ENCODE assay signal across 8 mouse cellular contexts in genomic region chr17:83197361-83197923, GRCm38 (mm10). TPM values are rescaled to one million over a fixed set of nuclear protein-coding genes. Genes with fewer than 3 reads are reported as not detected.
DNase-seq lines count a peak whose midpoint lies in the region; ATAC-seq and TF ChIP-seq lines count a peak whose summit lies in the region.
"Had no signal": no experiment of that assay in that cellular context is flagged by ENCODE, and none has a peak within 500 bp of the region (broad histone marks: within the 10 kb centered on the region; RNA-seq: fewer than 3 reads in every experiment).

No protein-coding gene starts in this region.

- no peak overlapping the region; the same call in 1 of the 2 replicates for H3K27ac ChIP-seq in stomach, embryonic 14.5 days (ENCODE audit: low read length)
- no peak overlapping the region for H3K27ac ChIP-seq in stomach, postnatal 0 days (replicated peaks)
- H3K27ac ChIP-seq in heart, embryonic 14.5 days (replicated peaks in 1 of 2; ENCODE audit: control insufficient read depth in 1 of 2, insufficient read depth in 1 of 2, low read depth in 2 of 2, low read length in 2 of 2): peak overlapping the region; percentile 68 to 78

- no peaks in the 10 kb centered on the region for H3K36me3 ChIP-seq in stomach, embryonic 14.5 days (ENCODE audit: control insufficient read depth, insufficient read depth, low read length)
- no peaks in the 10 kb centered on the region for H3K36me3 ChIP-seq in stomach, postnatal 0 days (ENCODE audit: control insufficient read depth, insufficient read depth, low read length)
- H3K36me3 ChIP-seq in heart, embryonic 14.5 days (ENCODE audit: control insufficient read depth, insufficient read depth, low read length): no peaks in the 10 kb centered on the region

- TF ChIP-seq CTCF in stomach, postnatal 0 days (IDR thresholded peaks at IDR 0.05; ENCODE audit: low read depth): no peak

- peak; percentile 68; the same call in 1 of the 2 replicates for ATAC-seq in stomach, embryonic 14.5 days (ENCODE audit: insufficient number of reproducible peaks, insufficient read depth, low FRiP score, low read depth)
- no peak for ATAC-seq in stomach, postnatal 0 days (ENCODE audit: low FRiP score, low TSS enrichment)
- peak; percentile 86 for ATAC-seq in heart, embryonic 14.5 days (ENCODE audit: insufficient number of reproducible peaks, insufficient read depth, low FRiP score, low read depth)
- no peak for ATAC-seq in cerebellum, adult (ENCODE audit: insufficient number of reproducible peaks, low FRiP score, low TSS enrichment)

- H3K27me3 ChIP-seq in stomach, embryonic 14.5 days (ENCODE audit: control insufficient read depth, insufficient read depth, low read length): no peaks in the 10 kb centered on the region
- H3K27me3 ChIP-seq in stomach, postnatal 0 days (ENCODE audit: control insufficient read depth, insufficient read depth, low read length): no peaks in the 10 kb centered on the region
- H3K27me3 ChIP-seq in heart, embryonic 14.5 days (ENCODE audit: control insufficient read depth, insufficient read depth, low read length): no peaks in the 10 kb centered on the region

- H3K4me3 ChIP-seq in stomach, embryonic 14.5 days (ENCODE audit: low read depth, low read length): no peak overlapping the region
- no peak overlapping the region for H3K4me3 ChIP-seq in stomach, postnatal 0 days (ENCODE audit: low read depth, low read length)
- H3K4me3 ChIP-seq in heart, embryonic 14.5 days (ENCODE audit: control insufficient read depth in 1 of 2, insufficient read depth in 1 of 2, low read depth in 1 of 2, low read length in 2 of 2): no peak overlapping the region
- H3K4me3 ChIP-seq: erythroblast, embryonic 14.5 days had no signal

- DNase-seq in stomach, postnatal 0 days (ENCODE audit: low spot score): no peak
- DNase-seq in kidney, postnatal 25 days: peak; percentile 58 to 79
- DNase-seq in left cerebral cortex, adult 8-10 months (ENCODE audit: low spot score in 2 of 2): no peak
- no peak for DNase-seq in cerebellum, postnatal 14 days

- 31% methylated on average over 4 of the region's 4 CpGs for WGBS in stomach, embryonic 14.5 days
- WGBS in stomach, postnatal 0 days: 41% methylated on average over 4 of the region's 4 CpGs
- 31% methylated on average over 4 of the region's 4 CpGs for WGBS in heart, embryonic 14.5 days

- no peak overlapping the region for H3K4me2 ChIP-seq in stomach, embryonic 14.5 days (replicated peaks; ENCODE audit: low read depth, low read length)
- no peak overlapping the region for H3K4me2 ChIP-seq in stomach, postnatal 0 days (replicated peaks; ENCODE audit: low read depth)
- H3K4me2 ChIP-seq in heart, embryonic 14.5 days (ENCODE audit: low read length): no peak overlapping the region

- H3K9ac ChIP-seq in stomach, embryonic 14.5 days (replicated peaks; ENCODE audit: low read depth, low read length): no peak overlapping the region
- H3K9ac ChIP-seq in stomach, postnatal 0 days (ENCODE audit: low read length): no peak overlapping the region
- H3K9ac ChIP-seq in heart, embryonic 14.5 days (ENCODE audit: low read length): no peak overlapping the region

- TF ChIP-seq EP300 in stomach, postnatal 0 days (optimal IDR thresholded peaks at IDR 0.05): no peak

- peaks cover 26% of the 10 kb centered on the region for H3K4me1 ChIP-seq in stomach, embryonic 14.5 days (ENCODE audit: control insufficient read depth, insufficient read depth, low read length)
- H3K4me1 ChIP-seq in stomach, postnatal 0 days (replicated peaks; ENCODE audit: control insufficient read depth, insufficient read depth): peaks cover 3% of the 10 kb centered on the region; the same call in 1 of the 2 replicates
- peaks cover 28 to 32% of the 10 kb centered on the region in 2 experiments for H3K4me1 ChIP-seq in heart, embryonic 14.5 days (ENCODE audit: control insufficient read depth in 2 of 2, insufficient read depth in 2 of 2, low read length in 2 of 2)

- no peaks in the 10 kb centered on the region for H3K9me3 ChIP-seq in stomach, embryonic 14.5 days (ENCODE audit: control insufficient read depth, low read depth, low read length)
- no peaks in the 10 kb centered on the region for H3K9me3 ChIP-seq in stomach, postnatal 0 days (ENCODE audit: control insufficient read depth, low read length)
- H3K9me3 ChIP-seq in heart, embryonic 14.5 days (ENCODE audit: control insufficient read depth, low read length): no peaks in the 10 kb centered on the region

RNA-seq across cellular contexts. Expression of gene Pkdcc, which starts 17.6 kb away (rescaled TPM):
- polyA plus RNA-seq in stomach, embryonic 14.5 days (2014; fragmentation: Nextera tagmentation; extraction: Ambion mirVana): 28.4 and 28.9 TPM in 2 replicates
- polyA plus RNA-seq in stomach, postnatal 0 days (2015; fragmentation: Nextera tagmentation; extraction: Ambion mirVana): 10.3 and 14.1 TPM in 2 replicates
- 12.5 and 20.2 TPM in 2 replicates for polyA plus RNA-seq in heart, embryonic 14.5 days (2014; fragmentation: Nextera tagmentation; extraction: Ambion mirVana)
- 10 to 100 TPM; 13.1 to 16.5 (median 14.4) TPM for total RNA-seq in left cerebral cortex, adult 8-10 months (2022)

Comparison
In these comparisons a context has a peak if more than half of its experiments do, and no peak if none do; other contexts are left out.
1. ATAC-seq: peak in stomach, embryonic 14.5 days (single experiment) and heart, embryonic 14.5 days (single experiment); none in stomach, postnatal 0 days (single experiment) and cerebellum, adult (single experiment).
2. H3K27ac ChIP-seq: peak in heart, embryonic 14.5 days (2 of 2); none in stomach, embryonic 14.5 days (single experiment) and stomach, postnatal 0 days (single experiment).
3. DNase-seq: peak in kidney, postnatal 25 days (2 of 2); none in stomach, postnatal 0 days (single experiment), left cerebral cortex, adult 8-10 months (0 of 2) and cerebellum, postnatal 14 days (0 of 2).